Mouse (Mus musculus) olfactory bulb, adult 2 months (tissue): ENCODE data around the gene 1700011L22Rik. TPM values are rescaled to one million over a fixed set of nuclear protein-coding genes. Genes with fewer than 3 reads are reported as not detected.

ENCODE experiments used
- H3K27ac ChIP-seq: fragments of 200-500 bp; 2 replicates; pipeline ENCODE4 v1.5.1; 2012; ENCODE audit warnings: low read depth, low read length; ENCODE audit not compliant: insufficient read depth
- H3K4me1 ChIP-seq: fragments of 200-500 bp; 2 replicates; pipeline ENCODE4 v1.6.1; 2012; ENCODE audit warnings: low read length; ENCODE audit not compliant: control insufficient read depth, insufficient read depth
- H3K4me3 ChIP-seq: fragments of 200-500 bp; 2 replicates; pipeline ENCODE4 v1.5.1; 2012; ENCODE audit warnings: mild to moderate bottlenecking, low read depth, low read length, moderate library complexity; ENCODE audit not compliant: insufficient read depth
- CTCF ChIP-seq: fragments of 200-500 bp; IDR thresholded peaks from 2 replicates; pipeline ENCODE4 v1.5.1; 2012; ENCODE audit warnings: low read depth, mild to moderate bottlenecking, low read length, moderate library complexity; ENCODE audit not compliant: insufficient read depth
- POLR2A ChIP-seq: fragments of 200-500 bp; IDR thresholded peaks from 2 replicates; pipeline ENCODE4 v1.6.1; 2012; ENCODE audit warnings: mild to moderate bottlenecking, low read depth, low read length, moderate library complexity; ENCODE audit not compliant: insufficient read depth
- WGBS: fragments of 180-500 bp; shearing (Covaris S2); methylation state at CpG from one replicate; pipeline ENCODE4 v1.1.7; 2018; 5-methylcytosine and 5-hydroxymethylcytosine counted together
- polyA plus RNA-seq: library from polyadenylated mRNA; stranded (reverse); fragments of >200 nt; gene quantifications from 2 replicates; pipeline ENCODE4 v1.2.4, GENCODE M21; 2012; ENCODE audit warnings: low replicate concordance; ENCODE audit not compliant: missing spikeins, insufficient read depth, insufficient read length

1700011L22Rik gene
- polyA plus RNA-seq, 1 experiment, result not detected

- WGBS, result 96% methylated on average over 4 of the region's 4 CpGs
- no peak overlapping the region for H3K27ac ChIP-seq
- peaks cover 3% of the 10 kb centered on the region for H3K4me1 ChIP-seq
- TF ChIP-seq CTCF (no peak), POLR2A (no peak)
- H3K4me3 ChIP-seq, result no peak overlapping the region
Measured at GRCm38 (mm10) chr8:79288250-79288649, 39.9 kb upstream of the 1700011L22Rik start.

- WGBS, result 92% methylated on average over 3 of the region's 3 CpGs
- Histone ChIP-seq H3K27ac (no peak overlapping the region), H3K4me1 (no peaks in the 10 kb centered on the region), H3K4me3 (no peak overlapping the region)
- TF ChIP-seq CTCF (no peak), POLR2A (no peak)
Measured at GRCm38 (mm10) chr8:79286424-79286823, 38.1 kb upstream of the 1700011L22Rik start.

- whole genome bisulfite sequencing, result 94% methylated on average over 3 of the region's 3 CpGs
- TF ChIP-seq CTCF (no peak), POLR2A (no peak)
- Histone ChIP-seq H3K4me1 (no peaks in the 10 kb centered on the region), H3K4me3 (no peak overlapping the region), H3K27ac (no peak overlapping the region)
Measured at GRCm38 (mm10) chr8:79284626-79285025, 36.3 kb upstream of the 1700011L22Rik start.

DNA sequence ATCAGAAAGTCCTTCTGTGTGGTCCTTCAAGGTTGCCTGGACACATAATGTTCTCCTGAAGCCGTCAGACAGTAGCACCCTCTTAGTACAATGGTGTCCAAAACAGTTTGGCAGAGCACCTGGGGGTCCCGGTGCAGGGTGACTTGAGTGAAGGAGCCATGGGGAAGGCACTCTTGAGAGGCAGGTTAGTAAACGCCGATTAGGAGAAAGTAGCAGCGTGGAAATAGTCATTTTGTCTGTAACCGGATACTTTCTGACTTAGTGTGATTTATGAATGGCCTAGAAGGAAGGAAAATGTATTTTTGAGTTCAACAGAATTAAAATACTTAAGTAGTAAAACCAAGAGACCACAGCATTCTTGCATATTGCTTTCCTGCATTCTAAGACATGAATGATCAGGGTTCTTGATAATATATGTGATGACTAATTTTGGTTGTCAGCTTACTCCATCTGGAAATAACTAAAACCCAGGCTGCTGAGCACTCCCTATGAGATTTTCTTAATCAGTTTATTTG is 33.1 kb upstream of the 1700011L22Rik start:
- no peak overlapping the region for H3K4me3 ChIP-seq
- H3K4me1 ChIP-seq, result no peaks in the 10 kb centered on the region
- WGBS, result 95% methylated on average over 6 of the region's 6 CpGs
- TF ChIP-seq POLR2A, result no peak
- H3K27ac ChIP-seq, result no peak overlapping the region

- no peak for TF ChIP-seq POLR2A
- 88% methylated on average over 8 of the region's 8 CpGs for WGBS
- no peaks in the 10 kb centered on the region for H3K4me1 ChIP-seq
Measured at GRCm38 (mm10) chr8:79277264-79277870, 29.0 kb upstream of the 1700011L22Rik start.

GRCm38 (mm10) chr8:79274940-79275339 is 26.6 kb upstream of the 1700011L22Rik start:
- TF ChIP-seq CTCF (no peak), POLR2A (no peak)
- H3K4me3 ChIP-seq, result no peak overlapping the region
- no peaks in the 10 kb centered on the region for H3K4me1 ChIP-seq
- WGBS, result 96% methylated on average over 10 of the region's 10 CpGs
- no peak overlapping the region for H3K27ac ChIP-seq

More at GRCm38 (mm10) chr8:79277264-79277870, 29.0 kb upstream of the 1700011L22Rik start:
- no peak overlapping the region for H3K4me3 ChIP-seq
- no peak overlapping the region for H3K27ac ChIP-seq

DNA sequence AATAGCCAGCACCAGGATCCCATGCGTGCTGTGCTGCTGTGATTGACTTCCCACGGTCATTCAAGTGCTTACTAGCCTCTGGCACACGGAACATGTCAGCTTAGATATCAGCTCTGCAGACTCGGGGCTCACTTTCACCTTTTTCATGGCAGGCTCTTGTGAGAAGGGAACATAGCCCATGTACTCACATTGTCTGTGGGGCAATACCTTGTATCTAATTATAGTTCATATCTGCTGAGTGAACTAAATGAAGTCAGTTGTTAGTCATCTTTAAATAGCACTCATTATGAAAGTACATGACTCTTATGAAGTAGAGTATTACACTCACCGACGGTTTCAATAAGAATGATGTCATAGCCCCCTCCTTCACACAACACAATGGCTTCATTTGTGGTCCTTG is 25.4 kb upstream of the 1700011L22Rik start:
- H3K4me3 ChIP-seq, result no peak overlapping the region
- TF ChIP-seq CTCF, result no peak
- no peak for TF ChIP-seq POLR2A
- no peak overlapping the region for H3K27ac ChIP-seq
- no peaks in the 10 kb centered on the region for H3K4me1 ChIP-seq
- WGBS, result 84% methylated on average over 6 of the region's 6 CpGs

DNA sequence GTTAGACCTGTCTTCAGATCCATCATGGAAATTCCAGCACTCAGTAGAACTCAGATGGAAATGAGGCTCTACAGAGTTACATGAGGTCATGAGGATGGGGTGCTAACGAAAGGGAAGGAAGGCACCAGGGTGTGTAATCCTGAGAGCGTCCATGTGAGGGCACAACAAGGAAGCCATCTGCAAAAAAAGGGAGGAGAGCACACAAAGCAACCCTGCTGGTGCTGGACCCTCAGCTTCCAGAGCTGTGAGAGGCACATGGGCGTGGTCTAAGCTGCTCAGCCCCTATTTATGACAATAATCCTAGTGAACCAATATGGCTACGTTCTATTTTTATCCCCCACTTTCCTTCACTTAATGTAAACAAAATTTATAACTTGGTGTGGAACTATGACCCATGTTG is 24.3 kb upstream of the 1700011L22Rik start:
- TF ChIP-seq CTCF (no peak), POLR2A (no peak)
- 72% methylated on average over 4 of the region's 4 CpGs for WGBS
- Histone ChIP-seq H3K4me3 (no peak overlapping the region), H3K4me1 (no peaks in the 10 kb centered on the region), H3K27ac (no peak overlapping the region)

- TF ChIP-seq CTCF, result no peak
- no peak for TF ChIP-seq POLR2A
- no peaks in the 10 kb centered on the region for H3K4me1 ChIP-seq
- no peak overlapping the region for H3K4me3 ChIP-seq
- WGBS, result 95% methylated on average over 7 of the region's 7 CpGs
- no peak overlapping the region for H3K27ac ChIP-seq
Measured at GRCm38 (mm10) chr8:79268921-79269320, 20.6 kb upstream of the 1700011L22Rik start.
